Mouse (Mus musculus) left cerebral cortex, adult 9 months (tissue): ENCODE results near the gene Aqp2.

Source experiments
- DNase-seq, 2 experiments: peaks; one replicate each; pipeline ENCODE4 v3.0.0; 2022; ENCODE audit warnings: low spot score in 2 of 2

Gene Aqp2

DNA sequence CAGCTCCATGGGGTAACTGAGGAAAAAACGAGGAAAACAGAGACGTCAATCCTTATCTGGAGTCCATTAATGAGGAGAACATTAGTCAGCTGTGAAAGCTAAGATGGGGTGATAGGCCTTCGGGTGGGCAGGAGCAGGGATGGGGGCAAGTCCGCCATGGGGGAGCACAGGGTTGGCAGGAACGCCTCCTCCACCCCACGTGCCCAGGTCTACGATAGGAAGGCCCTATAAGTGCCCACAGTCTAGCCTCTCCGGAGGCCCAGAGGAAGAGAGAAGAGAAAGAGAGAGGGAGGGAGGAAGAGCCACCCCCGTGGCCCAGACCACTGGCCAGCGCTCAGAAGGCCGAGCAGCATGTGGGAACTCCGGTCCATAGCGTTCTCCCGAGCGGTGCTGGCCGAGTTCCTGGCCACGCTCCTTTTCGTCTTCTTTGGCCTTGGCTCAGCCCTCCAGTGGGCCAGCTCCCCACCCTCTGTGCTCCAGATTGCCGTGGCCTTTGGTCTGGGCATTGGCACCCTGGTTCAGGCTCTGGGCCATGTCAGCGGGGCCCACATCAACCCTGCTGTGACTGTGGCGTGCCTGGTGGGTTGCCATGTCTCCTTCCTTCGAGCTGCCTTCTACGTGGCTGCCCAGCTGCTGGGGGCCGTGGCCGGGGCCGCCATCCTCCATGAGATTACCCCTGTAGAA lies at the start of gene Aqp2:
TSS of gene Aqp2 (plus strand) at position 254 of the 684 bp plus-strand sequence.
- DNase-seq: no peak

- no peak for DNase-seq
Measured at GRCm38 (mm10) chr15:99531146-99531545, 47.7 kb upstream of the Aqp2 start.

DNA sequence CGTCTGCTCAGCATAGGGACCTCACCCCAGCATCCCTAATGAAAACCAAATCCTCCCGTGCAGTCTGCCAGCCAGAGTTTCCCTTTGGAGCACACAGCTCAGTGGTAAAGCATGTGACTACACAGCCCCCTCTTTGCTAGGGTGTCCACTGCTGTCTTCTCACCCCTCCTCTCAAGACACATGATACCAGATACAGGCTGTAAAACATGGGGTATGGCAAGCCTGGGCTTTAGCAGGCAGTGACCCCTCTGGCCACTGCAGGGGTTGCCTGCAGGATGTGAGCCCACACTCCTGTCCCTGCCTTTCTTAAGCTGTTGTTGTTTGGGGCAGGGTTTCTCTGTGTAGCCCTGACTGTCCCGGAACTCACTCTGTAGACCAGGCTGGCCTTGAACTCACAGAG lies 46.8 kb upstream of the Aqp2 start:
- no peak for DNase-seq

DNA sequence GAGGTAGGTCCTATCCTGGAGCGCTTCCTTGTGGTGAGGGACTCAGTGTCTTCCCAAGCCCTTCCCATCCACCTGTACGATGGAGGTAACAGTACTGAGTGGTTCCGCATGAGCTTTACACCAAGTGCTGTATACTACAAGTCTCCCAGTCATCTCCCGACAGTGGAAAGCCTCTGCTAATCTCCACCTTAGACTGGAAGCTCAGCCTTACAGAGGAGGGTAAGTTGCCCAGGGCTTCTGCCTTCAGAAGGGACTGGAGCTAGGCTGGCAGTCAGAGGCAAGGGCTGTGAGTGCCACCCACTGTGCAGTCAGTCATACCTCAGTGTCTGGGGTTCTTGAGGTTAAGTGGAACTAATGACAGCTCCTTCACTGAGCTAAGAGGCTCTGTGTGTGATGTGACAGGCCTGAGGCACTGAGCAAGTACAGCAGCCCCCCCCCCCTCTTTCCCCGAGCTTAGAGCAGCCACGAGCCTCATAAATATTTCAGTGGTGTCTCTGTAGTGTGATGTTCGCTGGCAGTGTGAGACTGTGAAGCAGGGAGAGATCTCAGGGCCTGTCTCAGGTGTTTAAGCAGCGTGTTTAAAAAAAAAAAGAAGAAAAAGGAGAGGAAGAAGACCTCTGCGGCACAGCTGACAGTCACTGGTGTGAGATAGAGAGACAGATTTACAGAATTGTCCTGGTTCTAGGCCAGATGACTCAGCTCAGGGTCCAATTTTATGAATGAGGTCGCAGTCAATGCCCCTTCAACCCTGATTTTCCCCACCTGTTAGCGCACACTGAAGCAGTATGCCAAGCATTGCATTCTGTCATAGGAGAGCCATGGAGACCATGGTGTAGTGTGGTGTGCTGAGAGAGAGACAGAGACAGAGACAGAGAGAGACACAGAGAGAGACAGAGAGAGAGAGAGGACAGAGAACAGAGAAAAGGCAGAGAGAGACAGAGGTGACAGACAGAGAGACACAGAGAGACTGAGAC lies 41.7 kb upstream of the Aqp2 start:
- no peak for DNase-seq

- DNase-seq: no peak
Measured at GRCm38 (mm10) chr15:99539891-99540290, 39.0 kb upstream of the Aqp2 start.

DNA sequence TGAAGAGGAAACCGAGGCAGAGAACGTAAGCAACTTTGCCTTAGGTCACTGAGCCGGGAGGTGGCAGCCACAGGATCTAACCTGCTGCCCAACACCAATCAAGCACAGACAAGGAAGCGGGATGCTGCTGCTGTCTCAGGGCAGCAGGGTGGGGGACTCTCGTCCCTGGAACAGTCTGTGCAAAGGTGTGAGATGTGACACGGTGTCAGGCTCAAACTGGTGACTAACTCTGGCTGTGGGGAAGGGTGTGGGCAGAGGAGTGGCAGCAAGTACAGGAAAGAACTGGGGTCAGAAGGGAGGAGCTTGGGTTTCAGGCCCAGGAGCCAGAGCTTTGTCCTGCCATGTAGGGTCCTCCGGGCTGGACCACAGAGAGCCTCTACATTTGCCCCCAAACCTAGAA lies 34.8 kb upstream of the Aqp2 start:
- DNase-seq: no peak

GRCm38 (mm10) chr15:99546596-99546995 lies 32.3 kb upstream of the Aqp2 start:
- no peak for DNase-seq

DNA sequence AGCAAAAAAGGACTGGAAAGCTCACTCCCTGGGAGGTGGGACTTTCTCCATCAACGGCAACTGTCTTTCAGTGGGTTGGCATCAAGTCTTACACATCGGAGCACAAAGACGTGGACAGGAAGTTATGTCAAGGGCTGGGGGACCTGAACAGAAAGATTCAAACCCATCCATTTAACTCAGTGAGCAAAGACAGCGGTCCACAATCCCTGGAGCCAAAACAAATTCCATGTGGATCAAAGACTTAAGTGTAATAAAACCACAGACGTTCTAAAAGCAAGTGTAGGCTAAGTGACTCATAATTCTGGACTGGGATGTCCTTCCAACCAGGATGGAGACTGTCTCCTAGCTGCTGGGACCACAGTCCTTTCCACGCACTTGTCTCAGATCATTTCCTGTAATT lies 31.1 kb upstream of the Aqp2 start:
- no peak for DNase-seq

GRCm38 (mm10) chr15:99549901-99550300 lies 29.0 kb upstream of the Aqp2 start:
- DNase-seq: no peak

- DNase-seq: no peak
Measured at GRCm38 (mm10) chr15:99553767-99554166, 25.1 kb upstream of the Aqp2 start.

DNA sequence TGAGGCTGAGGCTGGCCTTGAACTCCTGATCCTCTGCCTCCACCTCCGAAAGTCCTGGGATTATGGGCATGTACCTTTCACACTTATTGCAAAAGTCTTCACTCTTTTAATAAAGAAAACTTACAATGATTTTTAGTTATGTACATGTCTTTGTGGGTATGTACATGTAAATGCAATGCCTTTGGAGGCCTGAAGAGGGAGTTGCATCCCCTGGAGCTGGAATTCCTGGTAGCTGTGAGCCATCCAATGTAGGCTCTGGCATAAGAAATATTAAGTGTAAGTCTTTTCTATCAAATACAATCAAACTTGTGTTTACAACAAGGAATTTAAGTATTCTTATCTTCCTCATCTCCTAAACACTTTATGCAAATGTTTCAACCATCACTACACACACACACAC lies 19.9 kb upstream of the Aqp2 start:
- DNase-seq: no peak

- no peak for DNase-seq
Measured at GRCm38 (mm10) chr15:99560246-99560645, 18.6 kb upstream of the Aqp2 start.

GRCm38 (mm10) chr15:99567371-99567770 lies 11.5 kb upstream of the Aqp2 start:
- no peak for DNase-seq

- DNase-seq: no peak
Measured at GRCm38 (mm10) chr15:99568682-99569081, 10.2 kb upstream of the Aqp2 start.

- peak in 1 of 2 experiments; percentile 34 for DNase-seq
Measured at GRCm38 (mm10) chr15:99569123-99569522, 9.7 kb upstream of the Aqp2 start.

DNA sequence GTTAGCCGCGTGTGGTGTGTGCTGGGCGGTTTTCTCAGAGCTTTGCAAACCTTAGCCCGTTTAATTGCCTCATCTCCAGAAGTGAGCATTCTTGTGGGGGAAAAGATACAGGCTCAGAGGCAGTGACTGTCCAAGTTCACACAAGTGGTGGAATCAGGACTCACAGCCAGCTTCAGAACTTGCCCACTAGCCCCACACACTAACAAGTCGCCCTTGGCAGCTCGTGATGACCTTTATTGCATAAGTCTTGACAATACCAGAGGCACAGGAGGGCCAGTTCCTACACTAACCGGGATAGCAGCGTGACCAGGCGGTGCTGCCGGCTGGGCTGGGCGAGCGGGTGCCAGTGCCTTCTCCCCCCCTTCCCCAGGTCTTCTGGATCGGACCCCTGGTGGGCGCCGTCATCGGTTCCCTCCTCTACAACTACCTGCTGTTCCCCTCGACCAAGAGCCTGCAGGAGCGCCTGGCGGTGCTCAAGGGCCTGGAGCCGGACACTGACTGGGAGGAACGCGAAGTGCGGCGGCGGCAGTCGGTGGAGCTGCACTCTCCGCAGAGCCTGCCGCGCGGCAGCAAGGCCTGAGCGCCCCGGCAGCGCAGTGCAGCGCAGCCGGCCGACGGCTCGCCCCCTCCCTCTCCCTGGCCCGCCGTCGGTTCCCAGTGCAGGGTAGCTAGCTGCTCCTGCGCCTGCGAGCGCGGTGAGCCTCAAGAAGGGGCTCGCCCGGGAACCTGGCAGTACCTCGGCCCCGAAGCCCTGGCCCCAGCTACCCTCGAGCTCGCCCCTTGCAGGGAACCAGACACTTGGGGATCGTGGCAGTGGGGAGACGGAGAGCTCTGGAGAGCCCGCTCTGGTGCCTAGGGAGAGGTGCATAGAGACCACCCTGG lies 4.8 kb downstream of the Aqp2 start:
- DNase-seq: no peak

DNA sequence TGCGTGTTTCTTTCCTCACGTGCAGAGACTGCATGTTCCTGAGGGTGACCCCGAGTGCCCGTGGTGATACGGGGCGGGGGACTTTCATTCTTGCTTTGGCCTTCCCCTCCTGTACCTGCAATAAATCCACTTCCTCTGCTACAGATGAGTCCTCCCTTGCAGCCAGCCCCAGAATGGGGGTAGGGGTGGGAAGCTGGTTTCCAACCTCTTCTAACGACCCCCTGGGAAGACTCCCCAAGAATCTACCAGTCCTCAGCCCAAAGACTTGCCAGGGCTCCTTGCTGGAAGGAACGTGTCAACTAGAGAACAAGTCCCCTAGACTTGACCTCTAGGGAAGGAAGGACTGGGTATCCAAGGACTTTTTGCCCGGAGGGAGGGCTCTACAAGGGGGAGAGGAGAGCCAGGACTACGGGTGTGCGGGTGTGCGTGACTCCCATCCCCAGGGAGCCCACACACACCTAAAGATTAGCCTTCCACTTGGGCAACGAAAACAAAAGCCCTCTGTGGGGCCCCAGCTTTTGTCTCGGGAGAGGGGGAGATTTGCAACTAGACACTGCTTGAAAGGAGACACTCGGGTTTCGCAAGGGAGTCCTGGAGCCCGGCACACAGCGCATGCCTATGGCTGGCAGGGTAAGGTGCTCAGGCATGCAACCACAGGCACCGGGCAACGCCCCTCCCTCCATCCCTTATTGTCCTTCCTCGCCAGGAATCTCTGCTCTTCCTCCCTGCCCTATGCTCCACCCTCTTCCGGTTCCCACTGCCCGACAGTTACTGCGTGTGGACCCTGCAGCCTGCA lies 5.8 kb downstream of the Aqp2 start:
- DNase-seq: no peak

DNA sequence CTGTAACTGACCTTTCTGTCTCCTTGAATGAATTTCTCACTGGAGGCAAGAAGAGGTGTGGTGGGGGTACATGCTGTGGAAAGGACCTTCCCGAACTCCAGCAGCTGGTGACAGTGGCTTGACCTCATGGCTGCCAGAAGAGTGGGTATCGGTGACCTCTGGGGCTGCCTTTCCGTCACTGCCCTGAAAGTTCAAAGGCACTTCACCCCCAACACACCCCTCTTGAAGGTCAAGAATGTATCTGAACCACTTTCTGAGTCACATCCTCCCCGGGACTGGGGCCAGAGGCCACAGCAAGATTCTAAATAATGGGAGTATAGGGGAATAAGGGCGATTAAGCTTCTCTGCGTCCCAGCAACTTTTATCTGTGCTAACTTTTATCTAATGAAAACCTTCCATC lies 6.9 kb downstream of the Aqp2 start:
- no peak for DNase-seq

DNA sequence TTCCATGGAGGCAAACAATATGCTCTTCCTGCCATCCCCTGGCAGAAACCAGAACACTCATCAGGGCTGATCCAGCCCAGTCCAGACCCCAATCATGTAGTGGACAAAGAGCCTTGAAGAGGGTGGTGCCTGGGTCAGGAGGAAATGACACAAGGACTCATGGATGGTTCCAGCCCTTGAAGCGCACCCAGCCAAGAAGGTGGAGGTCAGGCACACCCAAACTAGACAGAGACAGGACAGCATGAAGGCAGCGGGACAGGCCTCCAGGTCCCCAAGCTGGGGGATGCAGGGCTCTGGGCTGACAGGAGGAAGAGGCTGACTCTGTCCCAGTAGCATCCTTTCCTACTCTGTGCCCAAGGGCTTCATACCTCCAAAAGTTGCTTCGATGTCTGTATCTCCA lies 7.7 kb downstream of the Aqp2 start:
- no peak for DNase-seq

DNA sequence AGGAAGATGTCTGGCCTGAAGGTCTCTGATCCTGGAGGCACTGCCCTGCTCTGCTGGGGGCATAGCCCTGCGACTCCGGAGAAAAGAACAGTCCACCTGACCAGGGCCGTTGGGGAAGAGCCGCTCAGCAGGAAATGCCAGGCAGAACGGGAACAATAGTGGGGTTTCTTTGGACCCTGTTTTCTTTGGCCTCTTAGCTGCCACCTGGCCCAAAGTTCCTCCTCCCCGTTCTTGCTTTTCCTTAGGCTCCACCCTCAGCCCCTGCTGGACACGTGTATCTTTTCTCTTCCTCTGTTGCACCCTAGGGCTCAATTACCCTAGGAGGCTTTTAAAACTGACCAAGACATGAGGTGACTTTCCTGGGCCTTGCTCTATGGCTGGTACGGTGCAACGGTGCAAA lies 10.4 kb downstream of the Aqp2 start:
- no peak for DNase-seq

- DNase-seq: no peak
Measured at GRCm38 (mm10) chr15:99589704-99590103, 10.8 kb downstream of the Aqp2 start.
